Mouse (Mus musculus) small intestine, adult 2 months (tissue): ENCODE data around the gene Pde4d.

ENCODE experiments used
- CTCF ChIP-seq: fragments of 200-500 bp; IDR thresholded peaks from 2 replicates; pipeline ENCODE4 v1.5.1; 2012; ENCODE audit warnings: low read depth, mild to moderate bottlenecking, control low read depth, inconsistent platforms, low read length, moderate library complexity, mixed read lengths; ENCODE audit not compliant: insufficient replicate concordance, insufficient read length; ENCODE audit errors: extremely low read depth
- POLR2A ChIP-seq: fragments of 200-500 bp; IDR thresholded peaks from 2 replicates; pipeline ENCODE4 v1.6.1; 2012; ENCODE audit warnings: low read depth, mild to moderate bottlenecking, control low read depth, inconsistent platforms, low read length, moderate library complexity

DNA sequence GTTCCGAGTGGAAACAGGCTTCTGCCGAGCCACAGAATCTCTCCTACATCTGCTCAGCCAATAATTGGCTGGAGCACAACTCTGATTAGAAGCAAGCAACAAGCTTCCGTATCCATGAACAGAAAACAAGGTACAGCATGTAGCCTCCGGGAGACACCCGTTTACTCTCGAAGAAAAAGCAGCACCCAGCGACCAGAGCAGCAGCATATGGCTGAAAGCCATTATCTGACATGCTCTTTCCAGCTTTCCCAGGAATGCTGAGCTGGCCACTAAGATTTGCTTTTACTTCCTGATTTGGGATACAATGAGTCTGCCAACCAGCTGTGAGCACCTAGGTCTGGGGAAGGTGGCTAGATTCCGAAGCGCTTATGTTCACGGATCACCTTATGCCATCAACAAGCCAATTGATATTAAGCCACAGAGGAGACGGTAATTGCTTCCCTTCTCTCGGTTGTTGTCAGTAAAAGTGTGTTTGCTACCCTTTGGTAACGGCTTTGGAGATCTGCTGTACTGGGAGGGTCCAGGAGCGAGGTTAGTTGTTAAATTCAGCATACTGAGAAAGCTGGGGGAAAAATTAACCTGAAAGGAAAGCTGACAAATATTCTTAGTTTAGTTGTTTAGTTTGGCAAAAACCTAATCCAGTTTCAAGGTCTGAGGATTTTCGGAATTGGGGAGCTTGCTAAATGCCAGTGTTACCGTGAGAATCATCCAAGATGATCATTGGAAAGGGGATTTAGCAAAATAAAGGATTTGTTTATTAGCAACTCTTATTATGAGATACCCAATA lies 1131.7 kb downstream of the Pde4d start:
- TF ChIP-seq POLR2A, result no peak
- TF ChIP-seq CTCF, result no peak
